Mouse (Mus musculus) forebrain, embryonic 15.5 days (tissue): ENCODE results near the gene C330007P06Rik. TPM values are rescaled to one million over a fixed set of nuclear protein-coding genes. Genes with fewer than 3 reads are reported as not detected.

Source experiments
- ATAC-seq: fragments of 200-750 bp; cut with Nextera tagmentation; replicated peaks from 2 replicates; pipeline ENCODE4 v1.8.0; 2017; ENCODE audit warnings: mild to moderate bottlenecking, moderate TSS enrichment, moderate library complexity
- H3K27ac ChIP-seq: fragments of 300-500 bp; sonication (generic); replicated peaks from 2 replicates; pipeline ENCODE4 v1.5.1; 2015; ENCODE audit warnings: mild to moderate bottlenecking, inconsistent platforms
- H3K27me3 ChIP-seq: fragments of 300-500 bp; sonication (generic); 2 replicates; pipeline ENCODE4 v1.6.1; 2015; ENCODE audit warnings: inconsistent platforms
- H3K36me3 ChIP-seq: fragments of 300-500 bp; sonication (generic); 2 replicates; pipeline ENCODE4 v1.6.1; 2015; ENCODE audit warnings: mild to moderate bottlenecking, inconsistent platforms
- H3K4me1 ChIP-seq: fragments of 300-500 bp; sonication (generic); 2 replicates; pipeline ENCODE4 v1.6.1; 2015; ENCODE audit warnings: inconsistent platforms
- H3K4me2 ChIP-seq: fragments of 300-500 bp; sonication (generic); replicated peaks from 2 replicates; pipeline ENCODE4 v1.6.1; 2015; ENCODE audit warnings: mild to moderate bottlenecking, inconsistent platforms
- H3K4me3 ChIP-seq: fragments of 300-500 bp; sonication (generic); 2 replicates; pipeline ENCODE4 v1.5.1; 2015; ENCODE audit warnings: mild to moderate bottlenecking, inconsistent platforms
- H3K9ac ChIP-seq: fragments of 300-500 bp; sonication (generic); replicated peaks from 2 replicates; pipeline ENCODE4 v1.6.1; 2015; ENCODE audit warnings: mild to moderate bottlenecking, inconsistent platforms
- H3K9me3 ChIP-seq: fragments of 300-500 bp; sonication (generic); 2 replicates; pipeline ENCODE4 v1.6.1; 2016; ENCODE audit warnings: inconsistent platforms
- WGBS: fragments of 180-500 bp; shearing (Covaris S2); methylation state at CpG from one replicate; pipeline ENCODE4 v1.1.7; 2015; ENCODE audit warnings: mixed read lengths; 5-methylcytosine and 5-hydroxymethylcytosine counted together
- polyA plus RNA-seq: library from polyadenylated mRNA; unstranded; fragments of >200 nt; fragmentation: Nextera tagmentation; extraction: Ambion mirVana; gene quantifications from 2 replicates; pipeline ENCODE4 v1.2.1, GENCODE M21; 2015

C330007P06Rik gene
- polyA plus RNA-seq, 1 experiment from 2014 or later: 24.7 TPM

GRCm38 (mm10) chrX:36777694-36778093 is 96.2 kb downstream of the C330007P06Rik start:
- no peak overlapping the region for H3K27ac ChIP-seq
- H3K9me3 ChIP-seq: no peaks in the 10 kb centered on the region
- H3K27me3 ChIP-seq: no peaks in the 10 kb centered on the region
- no peaks in the 10 kb centered on the region for H3K36me3 ChIP-seq
- H3K4me1 ChIP-seq: no peaks in the 10 kb centered on the region
- 79% methylated on average over 4 of the region's 4 CpGs for WGBS
- no peak overlapping the region for H3K4me2 ChIP-seq
- H3K9ac ChIP-seq: no peak overlapping the region
- no peak for ATAC-seq
- H3K4me3 ChIP-seq: no peak overlapping the region

DNA sequence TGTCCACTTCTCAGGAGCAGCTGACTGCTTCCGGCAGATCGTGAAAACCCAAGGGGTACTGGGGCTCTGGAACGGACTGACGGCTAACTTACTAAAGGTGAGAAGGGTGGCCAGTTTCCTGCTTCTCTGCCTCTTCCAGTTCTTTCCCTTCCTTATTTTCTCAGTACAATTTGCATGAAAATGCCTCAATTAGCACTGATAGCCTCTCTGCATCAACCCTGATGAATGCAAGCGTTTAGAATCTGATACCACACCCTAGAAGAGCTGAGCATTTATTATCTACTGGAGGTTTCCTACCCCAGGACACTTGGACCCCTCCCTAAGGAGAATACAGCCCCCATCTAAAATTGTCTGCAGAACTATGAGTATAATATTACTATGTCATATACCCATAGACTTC is 98.4 kb downstream of the C330007P06Rik start:
- H3K4me3 ChIP-seq: no peak overlapping the region
- H3K36me3 ChIP-seq: no peaks in the 10 kb centered on the region
- no peaks in the 10 kb centered on the region for H3K9me3 ChIP-seq
- ATAC-seq: no peak
- no peak overlapping the region for H3K9ac ChIP-seq
- 85% methylated on average over 5 of the region's 5 CpGs for WGBS
- H3K27ac ChIP-seq: no peak overlapping the region
- no peaks in the 10 kb centered on the region for H3K4me1 ChIP-seq
- H3K27me3 ChIP-seq: no peaks in the 10 kb centered on the region
- H3K4me2 ChIP-seq: no peak overlapping the region

Other genes with a start within 250 kb of the C330007P06Rik start
- 3.7 and 3.9 TPM in 2 replicates for gene Akap17b, start 228.7 kb downstream of the C330007P06Rik start, polyA plus RNA-seq
- 0.60 and 0.70 TPM in 2 replicates for gene Slc25a43, start 130.5 kb downstream of the C330007P06Rik start, polyA plus RNA-seq
- 483 and 523 TPM in 2 replicates for gene Slc25a5, start 78.5 kb downstream of the C330007P06Rik start, polyA plus RNA-seq
- gene Ube2a, start 211 bp downstream of the C330007P06Rik start, polyA plus RNA-seq: 108 and 120 TPM in 2 replicates
- 11.5 and 12.3 TPM in 2 replicates for gene Nkrf, start 28.8 kb upstream of the C330007P06Rik start, polyA plus RNA-seq
- 51.8 and 53.0 TPM in 2 replicates for gene Sept6, start 117.7 kb upstream of the C330007P06Rik start, polyA plus RNA-seq
- not detected in 2 replicates for gene Sowahd, start 174.7 kb upstream of the C330007P06Rik start, polyA plus RNA-seq
- gene Rpl39, start 211.3 kb upstream of the C330007P06Rik start, polyA plus RNA-seq: 336 and 348 TPM in 2 replicates
- gene Upf3b, start 236.2 kb upstream of the C330007P06Rik start, polyA plus RNA-seq: 27.2 and 30.3 TPM in 2 replicates